Mouse (Mus musculus) hindbrain, embryonic 13.5 days (tissue): ENCODE data around the gene Spag6. TPM values are rescaled to one million over a fixed set of nuclear protein-coding genes. Genes with fewer than 3 reads are reported as not detected.

Experiments
- ATAC-seq: fragments of 200-750 bp; cut with Nextera tagmentation; 2 replicates; pipeline ENCODE4 v1.8.0; 2017; ENCODE audit warnings: moderate TSS enrichment; ENCODE audit not compliant: low FRiP score
- H3K27ac ChIP-seq: fragments of 300-500 bp; sonication (generic); 2 replicates; pipeline ENCODE4 v1.5.1; 2015; ENCODE audit warnings: inconsistent platforms, mild to moderate bottlenecking, moderate library complexity
- H3K27me3 ChIP-seq: fragments of 300-500 bp; sonication (generic); 2 replicates; pipeline ENCODE4 v1.6.1; 2015; ENCODE audit warnings: mild to moderate bottlenecking, inconsistent platforms
- H3K36me3 ChIP-seq: fragments of 300-500 bp; sonication (generic); 2 replicates; pipeline ENCODE4 v1.6.1; 2015; ENCODE audit warnings: mild to moderate bottlenecking, inconsistent platforms
- H3K4me1 ChIP-seq: fragments of 300-500 bp; sonication (generic); replicated peaks from 2 replicates; pipeline ENCODE4 v1.6.1; 2015; ENCODE audit warnings: inconsistent platforms
- H3K4me2 ChIP-seq: fragments of 300-500 bp; sonication (generic); 2 replicates; pipeline ENCODE4 v1.6.1; 2015; ENCODE audit warnings: inconsistent platforms, mild to moderate bottlenecking, moderate library complexity
- H3K4me3 ChIP-seq: fragments of 300-500 bp; sonication (generic); 2 replicates; pipeline ENCODE4 v1.5.1; 2015; ENCODE audit warnings: mild to moderate bottlenecking, inconsistent platforms
- H3K9ac ChIP-seq: fragments of 300-500 bp; sonication (generic); 2 replicates; pipeline ENCODE4 v1.6.1; 2015; ENCODE audit warnings: mild to moderate bottlenecking, inconsistent platforms
- H3K9me3 ChIP-seq: fragments of 300-500 bp; sonication (generic); 2 replicates; pipeline ENCODE4 v1.6.1; 2016; ENCODE audit warnings: inconsistent platforms
- WGBS: fragments of 180-500 bp; shearing (Covaris S2); methylation state at CpG from one replicate; pipeline ENCODE4 v1.1.7; 2015; 5-methylcytosine and 5-hydroxymethylcytosine counted together
- polyA plus RNA-seq: library from polyadenylated mRNA; unstranded; fragments of >200 nt; fragmentation: Nextera tagmentation; extraction: Ambion mirVana; gene quantifications from 2 replicates; pipeline ENCODE4 v1.2.1, GENCODE M21; 2015

Spag6 gene
- polyA plus RNA-seq, 1 experiment from 2014 or later: 0.16 TPM

GRCm38 (mm10) chr2:18689064-18689921, 4.5 kb upstream of the Spag6 start:
- H3K27me3 ChIP-seq: peaks cover 86% of the 10 kb centered on the region
- under 1% methylated on average over 51 of the region's 51 CpGs for WGBS
- H3K9ac ChIP-seq: 0 out of 2 replicates have a peak overlapping the region, but pooled peaks have one; percentile 69

GRCm38 (mm10) chr2:18690055-18690691, 3.7 kb upstream of the Spag6 start:
- Histone ChIP-seq H3K4me2 (peak overlapping the region; percentile 73), H3K27ac (no peak overlapping the region), H3K4me3 (peak overlapping the region; percentile 46), H3K9me3 (no peaks in the 10 kb centered on the region), H3K4me1 (peaks cover 31% of the 10 kb centered on the region), H3K9ac (peak overlapping the region; percentile 69), H3K36me3 (no peaks in the 10 kb centered on the region), H3K27me3 (peaks cover 87% of the 10 kb centered on the region)
- WGBS: under 1% methylated on average over 57 of the region's 58 CpGs
- peak; percentile 63 for ATAC-seq

More at GRCm38 (mm10) chr2:18689064-18689921, 4.5 kb upstream of the Spag6 start:
- Histone ChIP-seq H3K27ac (no peak overlapping the region), H3K4me2 (peak overlapping the region; percentile 73), H3K36me3 (peaks cover 3% of the 10 kb centered on the region), H3K4me3 (peak overlapping the region; percentile 46), H3K9me3 (no peaks in the 10 kb centered on the region), H3K4me1 (peaks cover 25% of the 10 kb centered on the region)
- ATAC-seq: peak; percentile 40

- no peak overlapping the region for H3K9ac ChIP-seq
- ATAC-seq: no peak
- H3K9me3 ChIP-seq: no peaks in the 10 kb centered on the region
- no peak overlapping the region for H3K27ac ChIP-seq
- H3K4me3 ChIP-seq: peak overlapping the region; percentile 46; the same call in 1 of the 2 replicates
- H3K27me3 ChIP-seq: peaks cover 89% of the 10 kb centered on the region
- peaks cover 31% of the 10 kb centered on the region for H3K4me1 ChIP-seq
- H3K36me3 ChIP-seq: no peaks in the 10 kb centered on the region
- H3K4me2 ChIP-seq: peak overlapping the region; percentile 73; the same call in 1 of the 2 replicates
- under 1% methylated on average over 9 of the region's 9 CpGs for WGBS
Observed at GRCm38 (mm10) chr2:18690756-18691155, 3.1 kb upstream of the Spag6 start.

- no peak overlapping the region for H3K27ac ChIP-seq
- no peak for ATAC-seq
- no peaks in the 10 kb centered on the region for H3K9me3 ChIP-seq
- peaks cover 31% of the 10 kb centered on the region for H3K4me1 ChIP-seq
- no peak overlapping the region for H3K9ac ChIP-seq
- H3K4me2 ChIP-seq: no peak overlapping the region
- no peak overlapping the region for H3K4me3 ChIP-seq
- no peaks in the 10 kb centered on the region for H3K36me3 ChIP-seq
- peaks cover 87% of the 10 kb centered on the region for H3K27me3 ChIP-seq
Observed at GRCm38 (mm10) chr2:18692031-18692430, 1.8 kb upstream of the Spag6 start.

GRCm38 (mm10) chr2:18692548-18692947, 1.3 kb upstream of the Spag6 start:
- Histone ChIP-seq H3K27me3 (peaks cover 82% of the 10 kb centered on the region), H3K36me3 (no peaks in the 10 kb centered on the region), H3K4me3 (no peak overlapping the region), H3K27ac (no peak overlapping the region), H3K9me3 (no peaks in the 10 kb centered on the region), H3K9ac (no peak overlapping the region), H3K4me1 (peaks cover 31% of the 10 kb centered on the region), H3K4me2 (no peak overlapping the region)
- WGBS: 2% methylated on average over 1 of the region's 1 CpGs
- ATAC-seq: no peak

- Histone ChIP-seq H3K9me3 (no peaks in the 10 kb centered on the region), H3K4me3 (peak overlapping the region; percentile 56), H3K27me3 (peaks cover 82% of the 10 kb centered on the region), H3K4me1 (peaks cover 32% of the 10 kb centered on the region), H3K9ac (no peak overlapping the region), H3K36me3 (no peaks in the 10 kb centered on the region), H3K27ac (no peak overlapping the region), H3K4me2 (peak overlapping the region; percentile 88)
- ATAC-seq: no peak
- 1% methylated on average over 5 of the region's 5 CpGs for WGBS
Observed at GRCm38 (mm10) chr2:18693491-18693870, 351 bp upstream of the Spag6 start.

- ATAC-seq: peak; percentile 37
- Histone ChIP-seq H3K4me2 (peak overlapping the region; percentile 88), H3K4me3 (peak overlapping the region; percentile 56), H3K36me3 (no peaks in the 10 kb centered on the region), H3K9ac (peak overlapping the region; percentile 77), H3K9me3 (no peaks in the 10 kb centered on the region), H3K27ac (no peak overlapping the region), H3K4me1 (peaks cover 28% of the 10 kb centered on the region), H3K27me3 (peaks cover 82% of the 10 kb centered on the region)
- WGBS: 0% methylated on average over 20 of the region's 20 CpGs
Observed at GRCm38 (mm10) chr2:18694611-18694950, 749 bp downstream of the Spag6 start.

- H3K4me1 ChIP-seq: peaks cover 22% of the 10 kb centered on the region
- H3K27me3 ChIP-seq: peaks cover 82% of the 10 kb centered on the region
- under 1% methylated on average over 8 of the region's 8 CpGs for WGBS
- no peak overlapping the region for H3K4me2 ChIP-seq
- H3K4me3 ChIP-seq: no peak overlapping the region
- H3K9me3 ChIP-seq: no peaks in the 10 kb centered on the region
- H3K27ac ChIP-seq: no peak overlapping the region
- no peak overlapping the region for H3K9ac ChIP-seq
- no peaks in the 10 kb centered on the region for H3K36me3 ChIP-seq
- ATAC-seq: no peak
Observed at GRCm38 (mm10) chr2:18695163-18695562, 1.3 kb downstream of the Spag6 start.

GRCm38 (mm10) chr2:18695629-18696150, 1.9 kb downstream of the Spag6 start:
- Histone ChIP-seq H3K4me2 (no peak overlapping the region), H3K27me3 (peaks cover 82% of the 10 kb centered on the region), H3K36me3 (no peaks in the 10 kb centered on the region), H3K9me3 (no peaks in the 10 kb centered on the region), H3K4me1 (peaks cover 17% of the 10 kb centered on the region), H3K27ac (no peak overlapping the region), H3K9ac (no peak overlapping the region), H3K4me3 (no peak overlapping the region)
- WGBS: 3% methylated on average over 7 of the region's 7 CpGs
- no peak for ATAC-seq

- H3K27me3 ChIP-seq: peaks cover 83% of the 10 kb centered on the region
- WGBS: 3% methylated on average over 4 of the region's 4 CpGs
- no peaks in the 10 kb centered on the region for H3K9me3 ChIP-seq
- no peak overlapping the region for H3K9ac ChIP-seq
- no peak overlapping the region for H3K4me3 ChIP-seq
- H3K36me3 ChIP-seq: no peaks in the 10 kb centered on the region
- no peak for ATAC-seq
- no peak overlapping the region for H3K4me2 ChIP-seq
- no peak overlapping the region for H3K27ac ChIP-seq
- peaks cover 17% of the 10 kb centered on the region for H3K4me1 ChIP-seq
Observed at GRCm38 (mm10) chr2:18697591-18698244, 3.9 kb downstream of the Spag6 start.

- no peak overlapping the region for H3K9ac ChIP-seq
- H3K4me2 ChIP-seq: peak overlapping the region; percentile 3; the same call in 1 of the 2 replicates
- WGBS: 1% methylated on average over 56 of the region's 56 CpGs
Observed at GRCm38 (mm10) chr2:18698663-18699385, 5.0 kb downstream of the Spag6 start.

More at GRCm38 (mm10) chr2:18698663-18699385, 5.0 kb downstream of the Spag6 start:
- no peaks in the 10 kb centered on the region for H3K36me3 ChIP-seq
- H3K27ac ChIP-seq: no peak overlapping the region
- no peaks in the 10 kb centered on the region for H3K9me3 ChIP-seq
- peak overlapping the region; percentile 11; the same call in 1 of the 2 replicates for H3K4me3 ChIP-seq
- peaks cover 79% of the 10 kb centered on the region for H3K27me3 ChIP-seq
- peaks cover 17% of the 10 kb centered on the region for H3K4me1 ChIP-seq
- peak; percentile 40 for ATAC-seq
